Comparison of ENCODE assay signal across 41 mouse cellular contexts in genomic region chr12:88004118-88004517, GRCm38 (mm10). TPM values are rescaled to one million over a fixed set of nuclear protein-coding genes. Genes with fewer than 3 reads are reported as not detected.
"Had no signal": no experiment of that assay in that cellular context is flagged by ENCODE, and none has a peak within 500 bp of the region (broad histone marks: within the 10 kb centered on the region; RNA-seq: fewer than 3 reads in every experiment).

No protein-coding gene starts in this region.

RNA-seq across cellular contexts. Expression of gene Gm2075, which starts 7.5 kb away (rescaled TPM):
- total RNA-seq: heart, adult 8-10 months; heart, postnatal 10 days; heart, postnatal 14 days; heart, postnatal 25 days; heart, postnatal 36 days; heart, postnatal 4 days; hematopoietic stem cell, adult 5-6 weeks; hindbrain, postnatal 0 days; layer of hippocampus, adult 18-20 months; layer of hippocampus, adult 2 months; layer of hippocampus, adult 8-10 months; layer of hippocampus, postnatal 10 days; layer of hippocampus, postnatal 14 days; layer of hippocampus, postnatal 25 days; layer of hippocampus, postnatal 36 days had no signal
- polyA plus RNA-seq: heart, embryonic 10.5 days; heart, embryonic 11.5 days; heart, embryonic 12.5 days; heart, embryonic 13.5 days; heart, embryonic 14.5 days; heart, embryonic 15.5 days; heart, embryonic 16.5 days; heart, postnatal 0 days; hindbrain, embryonic 10.5 days; hindbrain, embryonic 11.5 days; hindbrain, embryonic 12.5 days; hindbrain, embryonic 13.5 days; hindbrain, embryonic 14.5 days; hindbrain, embryonic 15.5 days; hindbrain, embryonic 16.5 days; hindbrain, postnatal 0 days; inflammation-experienced regulatory T-cells, adult 6 months; intestine, embryonic 14.5 days; intestine, embryonic 15.5 days; intestine, embryonic 16.5 days; intestine, postnatal 0 days; kidney, adult 2 months; kidney, embryonic 14.5 days; kidney, embryonic 15.5 days; kidney, embryonic 16.5 days; kidney, postnatal 0 days; large intestine, adult 2 months had no signal

RNA-seq across cellular contexts. Expression of gene Gm6803, which starts 14.5 kb away (rescaled TPM):
- total RNA-seq: heart, adult 8-10 months; heart, postnatal 10 days; heart, postnatal 14 days; heart, postnatal 25 days; heart, postnatal 36 days; heart, postnatal 4 days; hematopoietic stem cell, adult 5-6 weeks; hindbrain, postnatal 0 days; layer of hippocampus, adult 18-20 months; layer of hippocampus, adult 2 months; layer of hippocampus, adult 8-10 months; layer of hippocampus, postnatal 10 days; layer of hippocampus, postnatal 14 days; layer of hippocampus, postnatal 25 days; layer of hippocampus, postnatal 36 days had no signal
- polyA plus RNA-seq: heart, embryonic 10.5 days; heart, embryonic 11.5 days; heart, embryonic 12.5 days; heart, embryonic 13.5 days; heart, embryonic 14.5 days; heart, embryonic 15.5 days; heart, embryonic 16.5 days; heart, postnatal 0 days; hindbrain, embryonic 10.5 days; hindbrain, embryonic 11.5 days; hindbrain, embryonic 12.5 days; hindbrain, embryonic 13.5 days; hindbrain, embryonic 14.5 days; hindbrain, embryonic 15.5 days; hindbrain, embryonic 16.5 days; hindbrain, postnatal 0 days; inflammation-experienced regulatory T-cells, adult 6 months; intestine, embryonic 14.5 days; intestine, embryonic 15.5 days; intestine, embryonic 16.5 days; intestine, postnatal 0 days; kidney, adult 2 months; kidney, embryonic 14.5 days; kidney, embryonic 15.5 days; kidney, embryonic 16.5 days; kidney, postnatal 0 days; large intestine, adult 2 months had no signal

RNA-seq across cellular contexts. Expression of gene Gm2056, which starts 22.7 kb away (rescaled TPM):
- total RNA-seq: heart, adult 8-10 months; heart, postnatal 10 days; heart, postnatal 14 days; heart, postnatal 25 days; heart, postnatal 36 days; heart, postnatal 4 days; hematopoietic stem cell, adult 5-6 weeks; hindbrain, postnatal 0 days; layer of hippocampus, adult 18-20 months; layer of hippocampus, adult 2 months; layer of hippocampus, adult 8-10 months; layer of hippocampus, postnatal 10 days; layer of hippocampus, postnatal 14 days; layer of hippocampus, postnatal 25 days; layer of hippocampus, postnatal 36 days had no signal
- polyA plus RNA-seq: heart, embryonic 10.5 days; heart, embryonic 11.5 days; heart, embryonic 12.5 days; heart, embryonic 13.5 days; heart, embryonic 14.5 days; heart, embryonic 15.5 days; heart, embryonic 16.5 days; heart, postnatal 0 days; hindbrain, embryonic 10.5 days; hindbrain, embryonic 11.5 days; hindbrain, embryonic 12.5 days; hindbrain, embryonic 13.5 days; hindbrain, embryonic 14.5 days; hindbrain, embryonic 15.5 days; hindbrain, embryonic 16.5 days; hindbrain, postnatal 0 days; inflammation-experienced regulatory T-cells, adult 6 months; intestine, embryonic 14.5 days; intestine, embryonic 15.5 days; intestine, embryonic 16.5 days; intestine, postnatal 0 days; kidney, adult 2 months; kidney, embryonic 14.5 days; kidney, embryonic 15.5 days; kidney, embryonic 16.5 days; kidney, postnatal 0 days; large intestine, adult 2 months had no signal

RNA-seq across cellular contexts. Expression of gene Gm2042, which starts 50.2 kb away (rescaled TPM):
- total RNA-seq: heart, adult 8-10 months; heart, postnatal 10 days; heart, postnatal 14 days; heart, postnatal 25 days; heart, postnatal 36 days; heart, postnatal 4 days; hematopoietic stem cell, adult 5-6 weeks; hindbrain, postnatal 0 days; layer of hippocampus, adult 18-20 months; layer of hippocampus, adult 2 months; layer of hippocampus, adult 8-10 months; layer of hippocampus, postnatal 10 days; layer of hippocampus, postnatal 14 days; layer of hippocampus, postnatal 25 days; layer of hippocampus, postnatal 36 days had no signal
- polyA plus RNA-seq: heart, embryonic 10.5 days; heart, embryonic 11.5 days; heart, embryonic 12.5 days; heart, embryonic 13.5 days; heart, embryonic 14.5 days; heart, embryonic 15.5 days; heart, embryonic 16.5 days; heart, postnatal 0 days; hindbrain, embryonic 10.5 days; hindbrain, embryonic 11.5 days; hindbrain, embryonic 12.5 days; hindbrain, embryonic 13.5 days; hindbrain, embryonic 14.5 days; hindbrain, embryonic 15.5 days; hindbrain, embryonic 16.5 days; hindbrain, postnatal 0 days; inflammation-experienced regulatory T-cells, adult 6 months; intestine, embryonic 14.5 days; intestine, embryonic 15.5 days; intestine, embryonic 16.5 days; intestine, postnatal 0 days; kidney, adult 2 months; kidney, embryonic 14.5 days; kidney, embryonic 15.5 days; kidney, embryonic 16.5 days; kidney, postnatal 0 days; large intestine, adult 2 months had no signal
